Mouse (Mus musculus) limb, embryonic 14.5 days (tissue): ENCODE data around the gene Nsf. TPM values are rescaled to one million over a fixed set of nuclear protein-coding genes. Genes with fewer than 3 reads are reported as not detected.
"Not testable (repeated sequence)": the region's sequence is repeated elsewhere in the genome, so short reads cannot be mapped to it uniquely, and the experiment has no call there.

Source experiments
- ATAC-seq: fragments of 200-750 bp; cut with Nextera tagmentation; 2 replicates; pipeline ENCODE4 v1.8.0; 2017; ENCODE audit warnings: low read depth, moderate number of reproducible peaks, moderate TSS enrichment; ENCODE audit not compliant: low FRiP score
- DNase-seq: peaks from one replicate; pipeline ENCODE4 v3.0.0-alpha.2; 2015; ENCODE audit warnings: low spot score
- H3K27ac ChIP-seq: fragments of 300-500 bp; sonication (generic); replicated peaks from 2 replicates; pipeline ENCODE4 v1.5.1; 2014; ENCODE audit warnings: low read depth, mild to moderate bottlenecking, low read length, moderate library complexity, mixed read lengths
- H3K27me3 ChIP-seq: fragments of 300-500 bp; sonication (generic); 2 replicates; pipeline ENCODE4 v1.6.1; 2014; ENCODE audit warnings: low read length, mixed read lengths; ENCODE audit not compliant: control insufficient read depth, insufficient read depth
- H3K36me3 ChIP-seq: fragments of 300-500 bp; sonication (generic); 2 replicates; pipeline ENCODE4 v1.6.1; 2014; ENCODE audit warnings: mild to moderate bottlenecking, low read length, moderate library complexity, mixed read lengths; ENCODE audit not compliant: control insufficient read depth, insufficient read depth
- H3K4me1 ChIP-seq: fragments of 300-500 bp; sonication (generic); 2 replicates; pipeline ENCODE4 v1.6.1; 2014; ENCODE audit warnings: antibody characterized with exemption, low read length, mixed read lengths; ENCODE audit not compliant: control insufficient read depth, insufficient read depth
- H3K4me2 ChIP-seq: fragments of 300-500 bp; sonication (generic); replicated peaks from 2 replicates; pipeline ENCODE4 v1.6.1; 2014; ENCODE audit warnings: low read depth, mild to moderate bottlenecking, low read length, moderate library complexity; ENCODE audit not compliant: severe bottlenecking
- H3K4me3 ChIP-seq: fragments of 300-500 bp; sonication (generic); replicated peaks from 2 replicates; pipeline ENCODE4 v1.5.1; 2014; ENCODE audit warnings: low read length
- H3K9ac ChIP-seq: fragments of 300-500 bp; sonication (generic); 2 replicates; pipeline ENCODE4 v1.6.1; 2014; ENCODE audit warnings: mild to moderate bottlenecking, low read depth, low read length, moderate library complexity; ENCODE audit not compliant: severe bottlenecking
- H3K9me3 ChIP-seq: fragments of 300-500 bp; sonication (generic); 2 replicates; pipeline ENCODE4 v1.6.1; 2016; ENCODE audit warnings: low read length; ENCODE audit not compliant: control insufficient read depth
- POLR2A ChIP-seq: fragments of 200-500 bp; IDR thresholded peaks from 2 replicates; pipeline ENCODE4 v1.8.0; 2012; ENCODE audit warnings: inconsistent platforms, mild to moderate bottlenecking, moderate library complexity, borderline replicate concordance; ENCODE audit not compliant: insufficient read depth, insufficient read length; ENCODE audit errors: extremely low read depth
- WGBS: fragments of 180-500 bp; shearing (Covaris S2); extraction: QIAGEN DNeasy Blood & Tissue Kit; methylation state at CpG from one replicate; pipeline ENCODE4 v1.1.7; 2014; 5-methylcytosine and 5-hydroxymethylcytosine counted together
- polyA plus RNA-seq, 2 experiments: library from polyadenylated mRNA; depleted of rRNA in 1 of 2; stranded (reverse) in 1 of 2; unstranded in 1 of 2; fragments of >200 nt; fragmentation: Nextera tagmentation in 1 of 2; extraction: Ambion mirVana in 1 of 2; gene quantifications; 2 replicates each; pipeline versions ENCODE4 v1.2.1 to v1.2.3; 2012 to 2014

Gene Nsf
- polyA plus RNA-seq, 2 experiments: 33.5 to 43.6 TPM

GRCm38 (mm10) chr11:103887724-103888410 is 66.0 kb downstream of the Nsf start:
- ATAC-seq (no peak), DNase-seq (no peak)
- Histone ChIP-seq H3K9me3 (no peaks in the 10 kb centered on the region), H3K9ac (no peak overlapping the region), H3K4me2 (no peak overlapping the region), H3K27me3 (no peaks in the 10 kb centered on the region), H3K36me3 (peaks cover 20% of the 10 kb centered on the region), H3K27ac (no peak overlapping the region), H3K4me3 (no peak overlapping the region), H3K4me1 (peaks cover 10% of the 10 kb centered on the region)
- no peak for TF ChIP-seq POLR2A
- WGBS: 93% methylated on average over 11 of the region's 11 CpGs

DNA sequence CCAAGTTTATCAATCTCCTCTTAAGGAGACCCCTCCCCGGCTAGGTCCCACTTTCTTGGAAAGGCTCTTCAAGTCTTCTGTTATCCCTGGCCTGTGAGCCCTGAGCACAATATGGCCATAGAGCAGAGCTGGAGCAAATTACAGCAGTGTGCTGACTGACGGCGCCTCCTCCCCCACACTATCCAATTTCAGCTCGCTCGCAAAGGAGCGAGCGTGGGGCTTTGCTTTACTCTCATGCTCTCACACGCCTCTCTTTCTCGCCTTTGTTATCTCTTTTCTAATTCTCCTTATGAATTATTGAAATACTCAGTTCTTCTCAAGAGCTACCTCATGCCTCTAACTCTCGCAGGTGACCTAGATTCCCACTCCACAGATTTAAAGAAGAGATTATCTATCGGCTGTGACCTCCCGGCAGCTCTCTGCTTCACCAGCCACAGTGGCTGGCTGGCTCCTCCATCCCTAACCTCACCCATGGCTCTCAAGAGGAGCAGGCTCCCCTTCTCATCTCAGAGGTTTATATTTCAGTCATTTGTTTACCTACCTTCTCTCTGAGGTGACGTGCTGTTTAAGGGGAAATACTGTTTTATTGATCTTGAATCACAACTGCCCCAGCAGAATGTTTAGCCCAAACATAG is 69.0 kb downstream of the Nsf start:
- Histone ChIP-seq H3K36me3 (peaks cover 24% of the 10 kb centered on the region), H3K27me3 (no peaks in the 10 kb centered on the region), H3K4me3 (peak overlapping the region; percentile 18; the same call in 1 of the 2 replicates), H3K4me1 (peaks cover 10% of the 10 kb centered on the region), H3K9ac (peak overlapping the region; percentile 8), H3K4me2 (peak overlapping the region; percentile 42), H3K9me3 (no peaks in the 10 kb centered on the region), H3K27ac (peak overlapping the region; percentile 50)
- ATAC-seq (peak; percentile 65; the same call in 1 of the 2 replicates), DNase-seq (peak; percentile 49)
- 0 out of 2 replicates have a peak, but pooled peaks have one; percentile 14 for TF ChIP-seq POLR2A
- WGBS: 4% methylated on average over 13 of the region's 13 CpGs

- DNase-seq: no peak
- H3K4me3 ChIP-seq: no peak overlapping the region
- H3K9ac ChIP-seq: no peak overlapping the region
- TF ChIP-seq POLR2A: no peak
- no peak for ATAC-seq
- peaks cover 20% of the 10 kb centered on the region for H3K36me3 ChIP-seq
- peaks cover 10% of the 10 kb centered on the region for H3K4me1 ChIP-seq
- WGBS: 89% methylated on average over 10 of the region's 10 CpGs
- no peak overlapping the region for H3K4me2 ChIP-seq
- no peaks in the 10 kb centered on the region for H3K27me3 ChIP-seq
- H3K27ac ChIP-seq: no peak overlapping the region
- no peaks in the 10 kb centered on the region for H3K9me3 ChIP-seq
These were observed 70.1 kb downstream of the Nsf start for GRCm38 (mm10) chr11:103883793-103884192.

DNA sequence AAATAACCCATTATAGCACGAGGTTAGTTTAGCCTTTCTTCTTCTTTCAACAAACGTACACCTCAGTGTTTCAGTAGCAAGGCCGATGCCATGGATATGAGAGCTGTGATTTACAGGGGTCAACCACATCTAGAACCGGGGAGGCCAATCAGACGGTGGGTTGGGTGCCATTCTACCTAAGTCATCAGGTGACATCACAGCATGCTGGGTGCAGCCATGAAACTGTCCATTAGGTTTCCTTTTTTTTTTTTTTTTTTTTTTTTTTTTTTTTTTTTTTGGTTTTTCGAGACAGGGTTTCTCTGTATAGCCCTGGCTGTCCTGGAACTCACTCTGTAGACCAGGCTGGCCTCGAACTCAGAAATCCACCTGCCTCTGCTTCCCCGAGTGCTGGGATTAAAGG is 74.4 kb downstream of the Nsf start:
- not testable (repeated sequence) for ATAC-seq, DNase-seq
- 92% methylated on average over 6 of the region's 8 CpGs for WGBS

DNA sequence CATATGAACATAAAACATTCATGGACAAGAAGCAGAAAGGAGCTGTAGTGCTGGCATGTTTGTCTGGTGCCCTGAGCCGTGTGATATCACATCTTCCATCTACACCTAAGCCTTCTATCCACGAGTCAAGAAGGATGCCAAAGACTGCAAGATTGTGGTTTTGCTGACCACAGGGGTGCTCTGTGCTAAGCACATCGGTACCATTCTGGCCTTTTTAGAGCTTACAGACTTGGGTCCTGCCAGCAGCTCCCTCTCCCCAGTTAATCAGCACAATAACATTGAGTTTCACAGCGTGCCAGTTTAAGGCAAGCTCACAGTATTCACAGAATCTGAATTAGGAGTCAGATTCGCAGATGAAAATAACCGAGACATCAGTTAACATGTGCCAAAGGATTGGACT is 75.4 kb downstream of the Nsf start:
- no peak for ATAC-seq
- no peak for TF ChIP-seq POLR2A
- Histone ChIP-seq H3K4me1 (no peaks in the 10 kb centered on the region), H3K36me3 (peaks cover 25% of the 10 kb centered on the region), H3K9me3 (peaks cover 11% of the 10 kb centered on the region), H3K4me3 (no peak overlapping the region), H3K27me3 (no peaks in the 10 kb centered on the region), H3K9ac (no peak overlapping the region), H3K4me2 (no peak overlapping the region), H3K27ac (no peak overlapping the region)
- WGBS: 82% methylated on average over 6 of the region's 6 CpGs
- no peak for DNase-seq

More for the DNA sequence above, 74.4 kb downstream of the Nsf start:
- not testable (repeated sequence) for H3K4me2 ChIP-seq, H3K9me3 ChIP-seq, H3K9ac ChIP-seq, H3K27me3 ChIP-seq, H3K4me1 ChIP-seq, H3K27ac ChIP-seq, H3K4me3 ChIP-seq
- peaks cover 27% of the 10 kb centered on the region for H3K36me3 ChIP-seq
